Mouse (Mus musculus) embryonic fibroblast, embryonic 13.5 days (primary cell): ENCODE measurements at regions not wholly inside any gene's neighbourhood (a gene's known extent, or its start where the extent isn't known, plus 50 kb on each side); places are given as distances from the start of the nearest gene placed in this dataset.

ENCODE experiments used
- H3K27ac ChIP-seq: 2 replicates; pipeline ENCODE4 v1.5.1; 2012; ENCODE audit warnings: low read length, control low read depth, inconsistent platforms; ENCODE audit not compliant: insufficient read depth
- H3K4me1 ChIP-seq: 2 replicates; pipeline ENCODE4 v1.6.1; 2011; ENCODE audit warnings: low read length; ENCODE audit not compliant: control insufficient read depth, insufficient read depth
- H3K4me3 ChIP-seq: 2 replicates; pipeline ENCODE4 v1.5.1; 2011; ENCODE audit warnings: mild to moderate bottlenecking, control low read depth, low read length; ENCODE audit not compliant: insufficient read depth
- CTCF ChIP-seq: IDR thresholded peaks from 2 replicates; pipeline ENCODE4 v1.5.1; 2011; ENCODE audit warnings: mild to moderate bottlenecking, control low read depth, low read length, moderate library complexity, borderline replicate concordance; ENCODE audit not compliant: insufficient read depth
- POLR2A ChIP-seq: IDR thresholded peaks from 2 replicates; pipeline ENCODE4 v1.6.1; 2011; ENCODE audit warnings: low read depth, mild to moderate bottlenecking, control low read depth, low read length, moderate library complexity

- Histone ChIP-seq H3K27ac (peak overlapping the region; percentile 26; the same call in 1 of the 2 replicates), H3K4me3 (no peak overlapping the region), H3K4me1 (no peaks in the 10 kb centered on the region)
- TF ChIP-seq POLR2A (no peak), CTCF (no peak)
These were observed 126.4 kb downstream of the Rpl10l start for GRCm38 (mm10) chr12:66157630-66158292.

- Histone ChIP-seq H3K4me1 (no peaks in the 10 kb centered on the region), H3K4me3 (no peak overlapping the region), H3K27ac (no peak overlapping the region)
- TF ChIP-seq POLR2A (no peak), CTCF (no peak)
These were observed 127.1 kb downstream of the Rpl10l start for GRCm38 (mm10) chr12:66156980-66157629.

GRCm38 (mm10) chr12:66130909-66131308 is 153.3 kb downstream of the Rpl10l start:
- Histone ChIP-seq H3K4me1 (no peaks in the 10 kb centered on the region), H3K4me3 (no peak overlapping the region), H3K27ac (no peak overlapping the region)
- TF ChIP-seq POLR2A (no peak), CTCF (no peak)

- H3K27ac ChIP-seq: no peak overlapping the region
- no peak overlapping the region for H3K4me3 ChIP-seq
- no peak for TF ChIP-seq POLR2A
- TF ChIP-seq CTCF: no peak
- no peaks in the 10 kb centered on the region for H3K4me1 ChIP-seq
These were observed 164.6 kb downstream of the Rpl10l start for GRCm38 (mm10) chr12:66119565-66119964.

GRCm38 (mm10) chr12:66090806-66091447 is 193.3 kb downstream of the Rpl10l start:
- H3K4me1 ChIP-seq: no peaks in the 10 kb centered on the region
- TF ChIP-seq POLR2A (no peak), CTCF (no peak)
- H3K4me3 ChIP-seq: no peak overlapping the region
- H3K27ac ChIP-seq: no peak overlapping the region

GRCm38 (mm10) chr12:66060326-66060725 is 223.9 kb downstream of the Rpl10l start:
- Histone ChIP-seq H3K4me3 (no peak overlapping the region), H3K4me1 (no peaks in the 10 kb centered on the region), H3K27ac (no peak overlapping the region)
- TF ChIP-seq POLR2A: no peak
- no peak for TF ChIP-seq CTCF

GRCm38 (mm10) chr12:66055206-66055605 is 229.0 kb downstream of the Rpl10l start:
- Histone ChIP-seq H3K4me3 (no peak overlapping the region), H3K4me1 (no peaks in the 10 kb centered on the region), H3K27ac (no peak overlapping the region)
- TF ChIP-seq CTCF (no peak), POLR2A (no peak)

GRCm38 (mm10) chr12:66048936-66049335 is 235.3 kb downstream of the Rpl10l start:
- H3K4me3 ChIP-seq: no peak overlapping the region

GRCm38 (mm10) chr12:66036281-66036680 is 247.9 kb downstream of the Rpl10l start:
- TF ChIP-seq POLR2A (no peak), CTCF (no peak)
- H3K27ac ChIP-seq: no peak overlapping the region

More at GRCm38 (mm10) chr12:66048936-66049335, 235.3 kb downstream of the Rpl10l start:
- TF ChIP-seq POLR2A (no peak), CTCF (no peak)
- no peak overlapping the region for H3K27ac ChIP-seq
- H3K4me1 ChIP-seq: no peaks in the 10 kb centered on the region

GRCm38 (mm10) chr12:66027535-66027934 is 256.7 kb downstream of the Rpl10l start:
- TF ChIP-seq CTCF (no peak), POLR2A (no peak)
- no peaks in the 10 kb centered on the region for H3K4me1 ChIP-seq
- H3K27ac ChIP-seq: no peak overlapping the region
- H3K4me3 ChIP-seq: no peak overlapping the region

More at GRCm38 (mm10) chr12:66036281-66036680, 247.9 kb downstream of the Rpl10l start:
- Histone ChIP-seq H3K4me3 (no peak overlapping the region), H3K4me1 (no peaks in the 10 kb centered on the region)
